Mouse (Mus musculus) ovary, postnatal 14 days (tissue): ENCODE results near the gene Lyrm7.
A peak's percentile ranks its signal among the peaks of the same experiment; 100 is the strongest.
"Not testable (repeated sequence)": the region's sequence is repeated elsewhere in the genome, so short reads cannot be mapped to it uniquely, and the experiment has no call there.

Experiments used
- DNase-seq: peaks from one replicate; pipeline ENCODE4 v3.0.0; 2022; ENCODE audit warnings: low spot score

Lyrm7 gene

DNA sequence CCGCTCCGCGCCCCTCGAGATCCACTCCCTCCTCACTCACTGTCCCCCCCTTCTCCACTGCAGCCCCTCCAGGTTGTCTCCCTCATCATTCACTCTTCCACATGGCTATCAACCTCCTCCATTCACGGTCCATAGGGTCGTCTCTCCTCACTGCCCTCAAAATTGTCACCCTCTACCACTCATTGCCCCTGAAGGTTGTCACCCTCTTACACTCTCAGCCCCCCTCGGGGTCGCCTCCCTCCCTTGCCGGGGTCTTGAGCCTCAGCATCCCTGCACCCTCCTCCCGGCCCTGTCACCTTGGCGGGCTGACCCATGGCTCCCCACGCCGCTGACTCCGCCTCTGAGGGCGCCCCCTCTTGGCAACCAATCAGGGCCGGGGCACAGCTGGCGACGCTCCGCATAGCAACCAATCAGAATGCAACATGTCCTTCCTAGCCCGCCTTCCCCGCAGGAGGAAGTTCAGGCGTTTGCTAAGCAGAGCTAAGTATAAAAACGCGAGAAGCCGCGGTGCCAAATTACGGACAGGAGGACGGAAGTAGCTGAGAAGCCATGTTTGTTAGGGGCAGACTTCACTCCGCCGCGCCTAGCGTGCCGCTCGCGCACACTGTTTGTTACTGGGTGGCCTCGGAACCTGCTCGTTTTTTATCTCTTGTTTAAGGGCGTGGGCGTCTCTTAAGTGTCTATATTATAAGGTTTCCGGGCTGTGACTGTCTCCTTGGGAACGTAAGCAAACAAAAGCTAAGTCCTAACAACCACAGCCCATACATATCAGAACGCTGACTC, at the start of gene Lyrm7:
Gene Lyrm7 (minus strand): TSS at position 661 of the 783 bp plus-strand sequence.
- DNase-seq, result peak; percentile 91

DNA sequence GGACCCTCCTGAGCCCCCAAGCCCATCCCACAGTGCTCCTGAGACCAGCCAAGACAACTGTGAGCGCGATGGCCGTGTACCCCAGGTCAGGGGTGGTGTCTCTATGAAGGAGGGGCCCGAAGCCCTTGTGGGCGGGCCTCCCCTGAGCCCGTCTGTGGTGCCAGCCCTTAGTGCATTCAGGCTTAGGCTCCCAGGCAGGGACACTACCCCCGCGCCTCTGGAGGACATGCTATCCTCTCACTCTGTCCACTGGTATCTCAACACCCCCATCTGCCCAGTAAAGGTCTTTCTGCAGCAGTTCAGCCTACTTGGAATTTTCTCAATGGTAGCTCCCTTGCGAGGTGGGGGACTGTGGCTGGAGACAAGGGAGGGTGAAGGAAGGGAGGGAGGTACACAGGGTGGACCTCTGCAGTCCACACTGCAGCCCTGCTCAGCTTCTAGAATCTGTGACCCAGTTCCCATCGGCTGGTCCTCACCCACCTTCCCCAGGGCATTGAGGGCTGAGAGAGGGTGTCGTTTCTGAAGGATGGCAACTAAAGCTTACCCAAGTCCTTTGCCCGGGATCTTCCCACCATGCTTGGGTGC, 49.5 kb upstream of the Lyrm7 start:
- no peak for DNase-seq

DNA sequence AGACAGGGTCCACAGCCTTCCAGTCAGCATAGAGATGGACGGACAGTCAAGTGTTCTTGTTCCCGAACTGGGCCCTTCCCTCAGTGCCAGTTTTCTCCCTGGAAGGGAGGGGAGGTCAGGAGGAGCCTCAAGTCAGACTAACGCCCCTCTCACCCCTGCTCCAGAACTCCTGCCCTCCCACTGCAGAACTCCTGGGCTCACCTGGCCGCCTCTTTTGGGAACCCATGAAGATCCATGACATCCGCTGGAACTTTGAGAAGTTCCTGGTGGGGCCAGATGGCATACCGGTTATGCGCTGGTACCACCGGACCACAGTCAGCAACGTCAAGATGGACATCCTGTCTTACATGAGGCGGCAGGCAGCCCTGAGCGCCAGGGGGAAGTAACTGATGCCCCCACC, 48.6 kb upstream of the Lyrm7 start:
- no peak for DNase-seq

DNA sequence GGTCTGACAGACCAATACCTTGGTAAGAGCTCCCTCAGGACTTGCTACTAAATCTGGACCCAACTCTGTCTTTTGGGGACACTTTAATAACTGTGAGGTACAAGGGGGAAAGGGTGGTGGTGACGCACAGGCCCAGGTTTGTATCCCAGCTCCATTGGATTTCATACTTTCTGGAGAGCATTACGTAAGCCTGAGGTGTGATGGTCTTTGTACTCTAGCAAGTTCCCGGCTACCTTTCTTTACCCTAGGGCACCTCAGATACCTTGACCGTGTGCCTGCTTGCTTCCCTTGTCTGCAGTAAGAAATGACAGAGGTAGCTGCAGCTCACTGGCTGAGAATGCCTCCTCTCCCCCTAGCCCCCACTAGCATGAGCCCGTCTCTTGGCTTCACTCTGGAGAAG, 46.5 kb upstream of the Lyrm7 start:
- DNase-seq, result no peak

DNA sequence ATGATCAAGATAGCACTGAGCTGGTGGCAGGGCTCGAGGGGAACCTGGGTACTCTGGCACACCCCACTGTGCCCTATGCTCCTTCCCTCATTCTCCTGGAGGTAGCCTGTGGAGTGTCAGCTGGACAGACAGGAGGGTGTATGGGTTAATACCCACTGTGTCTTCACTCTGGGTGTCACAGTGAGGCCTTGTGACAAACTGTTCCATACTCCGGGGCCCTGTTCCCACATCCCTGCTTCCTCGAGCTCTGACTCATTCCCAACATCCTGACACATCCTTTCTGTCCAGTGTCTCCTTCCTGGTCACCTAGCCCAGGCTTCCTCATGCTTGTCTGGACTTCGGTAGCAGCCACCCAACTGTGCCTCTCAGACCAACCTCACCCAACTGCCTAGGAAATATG, 45.8 kb upstream of the Lyrm7 start:
- no peak for DNase-seq

DNA sequence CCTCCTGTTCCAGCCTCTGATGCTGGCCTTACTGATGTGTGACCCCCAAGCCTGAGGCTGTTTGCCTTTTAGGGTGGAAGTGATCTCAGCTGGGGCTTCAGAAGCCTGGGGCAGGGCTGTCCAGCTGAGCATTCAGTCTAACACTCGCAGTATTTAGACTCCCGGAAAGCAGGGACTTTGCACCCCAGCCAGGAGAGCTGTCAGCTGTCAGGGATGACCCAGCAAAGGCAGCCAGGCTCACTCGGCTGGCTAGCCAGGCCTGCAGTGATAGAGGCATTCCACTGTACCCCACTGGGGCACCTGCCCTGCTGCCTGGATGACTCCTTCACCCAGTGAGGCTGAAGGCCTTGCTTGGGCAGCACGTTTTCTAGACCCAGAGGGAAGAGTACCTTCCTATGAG, 45.2 kb upstream of the Lyrm7 start:
- no peak for DNase-seq

DNA sequence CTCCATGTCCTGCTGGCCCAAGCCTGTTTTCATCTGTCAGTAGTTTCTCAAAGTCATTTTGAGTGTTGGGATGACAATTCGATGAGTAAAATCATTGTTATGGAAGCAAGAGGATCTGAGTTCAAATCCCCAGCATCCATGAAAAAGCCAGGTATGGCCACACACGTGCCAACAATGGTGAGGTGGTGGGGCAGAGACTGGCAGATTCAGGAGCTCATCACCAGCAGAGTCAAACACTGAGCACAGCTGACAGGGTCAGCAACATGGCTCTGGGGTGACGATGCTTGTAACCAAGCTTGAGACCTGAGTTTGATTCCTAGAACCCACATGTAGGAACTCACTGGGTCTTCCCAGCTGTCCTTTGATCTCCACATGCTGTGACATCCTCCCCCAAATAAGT, 44.4 kb upstream of the Lyrm7 start:
- no peak for DNase-seq

DNA sequence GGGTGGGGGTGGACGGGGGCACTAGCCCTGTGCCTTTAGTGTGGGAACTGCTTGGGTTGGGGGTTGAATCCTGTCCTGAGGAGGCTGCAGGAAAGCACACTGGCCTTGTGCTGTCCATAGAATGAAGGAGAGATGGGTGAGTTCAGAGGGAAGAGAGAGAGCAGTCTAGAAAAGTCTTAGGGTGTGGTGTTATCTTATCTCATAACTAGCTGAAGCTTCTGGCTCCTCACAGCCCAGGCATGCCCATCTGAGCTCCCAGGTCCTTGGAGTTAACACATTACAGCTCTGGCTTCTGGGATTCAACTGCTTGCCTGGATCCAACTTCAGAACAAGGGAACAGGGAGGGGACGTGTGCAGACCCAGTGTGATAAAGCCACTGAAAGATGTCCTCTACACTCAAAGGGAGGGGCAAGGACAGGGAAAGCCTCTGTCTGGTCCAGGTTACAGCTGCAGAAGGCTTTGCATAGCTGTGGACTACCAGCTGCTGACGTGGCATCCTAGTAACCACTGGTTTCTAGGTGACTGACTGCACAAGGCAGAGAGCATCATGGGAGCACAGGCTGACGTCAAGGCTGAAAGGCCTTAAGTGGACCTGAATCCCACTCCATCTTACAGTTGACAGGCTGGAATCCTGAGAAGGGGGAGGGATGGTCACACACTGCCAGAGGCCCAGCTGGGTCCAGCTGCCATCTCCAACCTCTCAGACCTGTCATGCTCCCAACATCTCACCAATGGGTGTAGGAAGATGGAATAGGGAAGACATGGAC, 43.4 kb upstream of the Lyrm7 start:
- DNase-seq, result no peak

DNA sequence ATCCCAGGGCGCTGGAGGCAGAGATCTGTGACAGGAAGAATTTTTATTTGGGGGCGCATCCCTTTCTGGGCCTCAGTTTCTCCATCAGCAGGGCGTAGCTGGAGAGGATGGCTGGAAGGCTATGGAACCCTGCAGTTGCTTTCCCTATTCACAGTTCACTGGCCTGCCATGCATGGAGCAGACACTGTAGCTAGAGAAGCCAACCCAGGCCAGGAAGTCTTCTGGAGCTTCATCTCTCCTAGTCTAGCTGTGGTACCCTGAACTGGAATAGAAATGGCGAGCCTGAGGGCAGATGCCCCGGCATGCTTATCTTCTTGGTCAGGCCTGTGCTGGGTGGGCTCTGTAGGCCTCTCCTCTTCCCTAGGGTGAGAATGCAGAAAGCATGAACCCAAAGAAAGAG, 42.6 kb upstream of the Lyrm7 start:
- DNase-seq, result no peak

DNA sequence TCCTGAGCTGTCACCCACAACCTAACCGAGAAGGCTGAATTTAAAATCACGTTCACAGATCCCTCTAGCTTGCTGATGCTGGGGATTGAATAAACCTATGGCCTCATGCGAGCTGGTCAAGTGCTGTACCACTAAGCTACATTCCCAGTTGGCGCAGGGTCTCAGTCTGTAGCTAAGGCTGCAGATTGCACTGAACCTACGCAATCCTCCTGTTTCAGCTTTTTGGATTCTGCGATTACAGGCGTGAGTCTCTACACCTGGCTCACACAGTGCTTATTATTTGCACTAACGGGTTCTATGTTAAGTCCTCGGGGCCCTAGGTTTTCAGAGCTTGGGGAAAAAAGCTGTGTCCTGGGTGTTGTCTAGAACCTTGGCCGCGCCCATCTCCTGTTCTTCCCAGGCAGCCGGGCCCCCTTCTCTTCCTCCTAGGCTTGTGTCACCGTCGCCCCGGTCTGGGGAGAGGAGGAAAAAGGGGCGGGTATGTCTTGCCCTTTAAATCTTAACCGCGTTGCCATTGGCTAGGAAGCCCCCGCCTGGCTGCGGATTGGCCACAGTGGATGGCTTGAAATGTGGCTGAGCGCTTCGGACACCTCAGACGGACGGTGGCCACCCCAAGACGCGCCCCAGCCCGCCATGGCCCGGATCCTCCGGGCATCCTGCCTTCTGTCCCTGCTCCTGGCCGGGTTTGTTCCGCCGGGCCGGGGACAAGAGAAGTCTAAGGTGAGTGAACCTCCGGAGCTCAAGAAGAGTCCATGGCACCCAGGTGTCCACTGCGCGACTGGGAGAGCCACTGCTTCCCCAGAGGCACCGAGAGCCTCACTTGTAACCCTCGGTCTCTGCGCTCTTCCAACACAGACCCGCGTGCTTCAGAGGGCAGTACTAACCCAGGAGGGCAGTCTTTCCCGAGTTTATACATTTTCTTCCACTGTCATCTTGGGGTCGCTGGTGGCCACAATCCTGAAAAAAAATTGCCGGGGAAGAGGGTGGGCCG, 41.9 kb upstream of the Lyrm7 start, which contains the start of gene Gpx3:
Gene Gpx3 (plus strand): TSS at position 121 of the 991 bp plus-strand sequence.
- peak; percentile 39 for DNase-seq

DNA sequence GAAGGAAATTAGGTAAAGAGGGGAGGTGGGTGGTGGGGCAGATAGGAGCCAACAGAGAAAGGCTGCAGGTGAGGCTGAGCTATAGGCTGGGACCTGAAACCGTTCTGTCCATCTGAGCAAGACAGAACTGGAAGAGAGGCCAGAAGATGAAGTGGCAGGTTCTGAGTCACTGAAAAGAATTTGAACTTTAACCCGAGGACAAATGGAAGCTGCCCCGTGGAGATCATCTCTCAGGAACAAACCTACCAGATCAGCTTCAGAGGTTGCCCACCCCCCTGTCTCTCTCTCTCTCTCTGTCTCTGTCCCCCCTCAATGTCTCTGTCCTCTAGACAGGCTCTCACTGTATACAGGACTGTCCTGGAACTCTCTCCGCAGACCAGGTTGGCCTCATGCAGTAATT, 38.9 kb upstream of the Lyrm7 start:
- DNase-seq, result no peak

DNA sequence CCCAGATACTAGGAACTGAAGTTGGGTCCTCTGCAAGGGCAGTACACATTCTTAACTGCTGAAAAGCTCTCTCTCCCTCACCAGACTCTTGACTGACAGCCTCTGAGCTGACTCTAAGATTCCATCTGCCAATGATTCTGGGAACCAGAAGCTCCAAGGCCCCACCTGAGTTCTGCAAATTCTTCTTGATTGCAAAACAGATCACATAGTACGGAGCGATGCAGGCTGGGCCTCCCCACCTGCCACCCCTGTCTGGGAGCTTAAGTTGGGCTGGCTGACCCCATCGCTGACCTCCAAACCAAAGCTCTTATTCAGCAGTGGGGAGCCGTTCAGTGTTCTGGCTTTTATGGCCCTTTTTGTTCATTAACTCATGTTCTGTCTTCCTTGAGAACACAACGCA, 36.8 kb upstream of the Lyrm7 start:
- DNase-seq, result no peak

DNA sequence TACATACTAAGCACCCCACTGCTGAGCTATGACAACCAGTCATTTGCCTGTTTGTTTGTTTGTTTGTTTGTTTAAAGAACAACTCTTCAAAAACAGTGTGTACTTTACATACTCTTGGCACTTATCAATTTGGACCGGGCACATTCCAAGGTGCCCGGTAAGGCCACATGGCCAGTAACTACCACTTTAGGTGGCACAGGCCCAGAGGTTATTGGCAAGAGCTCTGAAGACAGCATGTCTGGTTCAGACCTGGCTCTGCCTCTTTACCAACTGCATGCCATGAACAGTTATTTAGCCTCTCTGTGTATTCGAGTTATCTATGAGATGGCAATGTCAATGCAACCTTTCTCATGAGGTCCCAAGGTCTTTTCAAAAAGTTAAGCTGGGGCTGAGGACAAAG, 35.9 kb upstream of the Lyrm7 start:
- not testable (repeated sequence) for DNase-seq

DNA sequence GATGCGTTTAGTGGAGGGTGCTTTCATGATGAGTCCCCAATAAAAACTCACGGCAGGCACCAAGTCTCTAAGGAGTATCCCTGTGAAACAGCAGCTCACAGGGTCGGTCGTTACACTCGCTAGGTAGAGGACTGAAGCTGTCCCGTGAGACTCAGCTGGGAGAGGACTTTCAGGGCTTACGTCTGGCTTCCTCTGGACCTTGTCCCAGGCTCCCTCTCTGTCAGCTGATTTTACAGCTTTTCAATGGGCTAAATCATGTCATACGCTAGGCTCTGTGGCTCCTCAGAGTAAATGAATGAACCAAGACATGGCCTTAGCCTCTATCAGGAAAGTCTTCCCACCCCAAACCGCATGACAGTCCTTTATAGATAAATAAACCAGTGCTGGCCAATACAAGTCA, 33.9 kb upstream of the Lyrm7 start:
- no peak for DNase-seq

DNA sequence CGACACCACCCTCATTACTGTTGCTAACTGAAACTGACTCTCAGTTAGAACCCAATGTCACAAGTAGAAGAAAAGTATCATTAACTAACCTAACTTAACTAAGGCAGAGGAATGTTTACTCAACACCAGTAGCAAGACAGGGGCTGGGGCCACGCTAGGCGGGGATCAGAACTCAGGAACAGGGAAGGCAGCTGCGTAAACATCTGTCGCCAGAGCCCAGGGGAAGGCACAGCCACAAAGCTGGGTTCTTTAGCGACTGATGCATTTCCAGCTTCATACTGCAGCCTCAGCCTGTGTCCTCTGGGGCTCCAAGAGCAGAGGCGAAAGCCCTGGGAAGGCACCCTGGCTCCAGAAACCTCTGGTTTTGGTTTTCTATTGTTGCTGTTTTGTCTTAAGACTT, 31.4 kb upstream of the Lyrm7 start:
- DNase-seq, result no peak

DNA sequence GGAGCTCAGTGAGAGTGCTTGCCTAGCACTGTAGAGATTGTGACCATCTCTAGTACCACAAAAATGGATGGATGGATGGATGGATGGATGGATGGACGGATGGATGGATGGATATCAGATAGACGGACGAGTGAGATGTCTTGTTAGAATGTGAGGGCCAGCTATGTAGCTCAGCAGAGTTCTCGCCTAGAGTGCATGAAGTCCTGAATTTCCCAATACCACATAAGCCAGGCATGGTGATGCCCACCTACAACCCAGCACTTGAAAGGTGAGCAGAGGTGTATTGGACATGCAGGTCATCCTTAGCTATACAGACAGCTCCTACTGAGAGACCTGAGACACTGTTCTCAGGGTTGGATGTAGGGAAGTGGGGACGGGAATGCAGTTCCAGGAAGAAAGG, 30.6 kb upstream of the Lyrm7 start:
- DNase-seq, result no peak

DNA sequence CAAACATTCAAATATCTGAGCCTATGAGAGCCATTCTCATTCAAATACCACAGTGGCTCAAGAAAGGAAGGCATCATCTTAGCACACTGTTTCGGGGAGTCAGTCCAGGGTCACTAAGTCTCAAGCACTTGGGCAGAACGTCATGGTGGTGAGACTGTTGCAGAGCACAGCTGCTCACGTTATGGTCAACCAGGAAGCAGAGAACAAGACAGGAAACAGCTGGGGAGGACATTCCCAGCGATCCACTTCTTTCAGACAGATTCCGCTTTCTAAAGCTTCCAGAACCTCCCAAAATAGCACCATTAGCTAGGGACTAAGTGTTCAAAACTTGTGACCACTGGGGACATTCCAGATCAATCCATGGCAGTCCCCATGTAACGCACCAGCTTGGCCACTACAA, 27.2 kb upstream of the Lyrm7 start:
- no peak for DNase-seq

DNA sequence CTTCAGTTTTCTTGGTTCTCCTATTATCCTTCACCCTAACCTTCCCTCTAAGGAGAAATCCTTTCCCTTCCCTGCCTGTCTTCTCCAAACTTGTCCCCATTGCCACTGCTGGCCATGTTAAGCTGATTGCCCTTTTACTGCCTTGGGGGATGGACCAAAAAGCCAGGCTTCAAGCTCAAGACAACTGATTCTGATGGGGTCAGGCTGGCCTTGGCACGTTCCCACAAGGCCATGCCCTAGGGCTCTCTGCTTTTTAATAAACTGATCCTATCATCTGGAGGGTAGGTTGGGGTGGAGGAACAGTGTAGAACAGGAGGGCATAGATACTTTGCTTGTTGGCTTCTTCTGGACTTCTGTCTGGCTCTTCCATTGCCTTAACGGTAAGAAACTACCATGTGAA, 24.7 kb upstream of the Lyrm7 start:
- no peak for DNase-seq

DNA sequence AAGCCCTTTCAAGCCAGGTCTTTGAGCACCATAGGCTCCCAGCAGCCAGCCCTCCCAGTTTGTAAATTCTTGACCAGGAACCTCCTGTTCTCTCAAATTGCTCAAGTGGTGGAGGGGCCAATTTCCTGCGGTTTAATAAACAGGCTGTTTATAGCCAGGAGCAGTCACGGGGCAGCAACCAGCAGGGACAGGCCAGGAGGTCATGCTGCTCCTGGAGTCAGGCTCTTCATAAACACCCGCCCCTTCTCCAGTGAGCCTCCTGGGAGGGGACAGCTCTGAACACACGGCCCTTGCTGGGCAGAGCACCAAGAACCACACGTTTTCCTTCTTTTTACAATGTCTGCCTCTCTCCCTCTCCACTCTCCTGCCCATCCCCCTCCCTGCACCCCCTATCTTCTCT, 24.2 kb upstream of the Lyrm7 start:
- DNase-seq, result no peak

DNA sequence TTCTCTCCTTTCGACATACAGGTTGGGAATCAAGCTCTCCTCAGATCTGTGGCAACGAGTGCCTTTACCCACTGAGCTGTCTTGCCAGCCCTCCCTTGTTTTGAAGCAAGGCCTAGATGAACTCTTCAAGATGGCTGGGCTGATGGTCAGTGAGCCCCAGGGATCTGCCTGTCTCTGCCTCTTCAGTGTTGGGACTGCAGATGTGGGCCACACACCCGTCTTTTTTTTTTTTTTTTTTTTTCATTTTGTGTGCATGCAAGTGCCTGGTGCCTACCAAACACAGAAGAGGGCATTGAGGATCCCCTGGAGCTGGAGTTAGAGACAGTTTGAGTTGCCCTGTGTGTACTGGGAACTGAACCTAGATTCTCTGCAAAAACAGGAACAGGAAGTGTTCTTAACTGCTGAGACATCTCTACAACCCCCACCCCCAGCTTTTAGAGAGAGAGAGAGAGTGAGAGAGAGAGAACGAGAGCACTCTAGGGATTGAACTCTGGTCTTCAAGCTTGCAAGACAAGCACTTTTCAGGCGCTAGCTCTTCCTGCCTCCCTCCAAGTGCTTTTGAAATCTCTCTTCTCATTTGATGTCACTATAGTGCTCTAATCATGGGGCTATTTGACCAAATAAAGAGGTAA, 23.6 kb upstream of the Lyrm7 start:
- no peak for DNase-seq

DNA sequence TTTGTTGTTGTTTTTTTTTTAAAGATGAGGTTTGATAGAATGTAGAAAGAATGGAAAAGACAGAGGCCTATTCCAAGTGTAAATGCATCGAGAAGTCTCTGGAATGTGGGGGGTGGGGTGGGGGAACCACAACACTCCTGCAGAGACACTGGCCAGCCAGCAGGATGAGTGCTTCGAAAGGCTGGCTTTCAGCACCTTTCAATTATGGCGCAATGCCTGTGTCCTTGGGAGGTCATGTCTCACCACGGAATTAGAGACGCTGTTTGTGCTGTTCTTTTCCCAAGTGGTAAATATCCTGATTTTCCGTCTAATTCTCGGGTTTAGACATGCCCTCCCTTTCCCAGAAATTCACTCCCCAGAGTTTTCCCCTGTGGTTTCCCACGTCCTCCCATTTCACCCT, 22.0 kb upstream of the Lyrm7 start:
- DNase-seq, result no peak
